Mouse (Mus musculus) layer of hippocampus, adult 11-12 months (tissue): ENCODE results near the gene Zbtb7a.

Experiments
- DNase-seq: peaks from one replicate; pipeline ENCODE4 v3.0.0; 2022; ENCODE audit warnings: low spot score

Gene Zbtb7a

GRCm38 (mm10) chr10:81138821-81139528 lies 4.0 kb downstream of the Zbtb7a start:
- DNase-seq = no peak

- no peak for DNase-seq
These were observed 4.5 kb downstream of the Zbtb7a start for GRCm38 (mm10) chr10:81139529-81139846.

GRCm38 (mm10) chr10:81140005-81140404 lies 5.0 kb downstream of the Zbtb7a start:
- DNase-seq = no peak

- no peak for DNase-seq
These were observed 5.9 kb downstream of the Zbtb7a start for GRCm38 (mm10) chr10:81140717-81141454.

- no peak for DNase-seq
These were observed 6.6 kb downstream of the Zbtb7a start for GRCm38 (mm10) chr10:81141455-81142210.

- no peak for DNase-seq
These were observed 7.5 kb downstream of the Zbtb7a start for GRCm38 (mm10) chr10:81142551-81142981.

GRCm38 (mm10) chr10:81143157-81143633 lies 8.2 kb downstream of the Zbtb7a start:
- no peak for DNase-seq

- DNase-seq = no peak
These were observed 8.9 kb downstream of the Zbtb7a start for GRCm38 (mm10) chr10:81143845-81144437.

GRCm38 (mm10) chr10:81144667-81145066 lies 9.6 kb downstream of the Zbtb7a start:
- no peak for DNase-seq

- DNase-seq = no peak
These were observed 10.3 kb downstream of the Zbtb7a start for GRCm38 (mm10) chr10:81145307-81145706.

- DNase-seq = no peak
These were observed 10.8 kb downstream of the Zbtb7a start for GRCm38 (mm10) chr10:81145778-81146177.

- no peak for DNase-seq
These were observed 11.3 kb downstream of the Zbtb7a start for GRCm38 (mm10) chr10:81146296-81146695.

GRCm38 (mm10) chr10:81151261-81151660 lies 16.2 kb downstream of the Zbtb7a start:
- no peak for DNase-seq

- no peak for DNase-seq
These were observed 17.6 kb downstream of the Zbtb7a start for GRCm38 (mm10) chr10:81152609-81153008.

- no peak for DNase-seq
These were observed 19.3 kb downstream of the Zbtb7a start for GRCm38 (mm10) chr10:81154313-81154712.

GRCm38 (mm10) chr10:81154736-81155135 lies 19.7 kb downstream of the Zbtb7a start:
- no peak for DNase-seq

GRCm38 (mm10) chr10:81161602-81162317 lies 26.7 kb downstream of the Zbtb7a start:
- no peak for DNase-seq

- no peak for DNase-seq
These were observed 27.3 kb downstream of the Zbtb7a start for GRCm38 (mm10) chr10:81162318-81162652.

- DNase-seq = no peak
These were observed 30.1 kb downstream of the Zbtb7a start for GRCm38 (mm10) chr10:81165118-81165517.

GRCm38 (mm10) chr10:81167200-81168086 lies 32.4 kb downstream of the Zbtb7a start, which contains the start of gene Pias4:
TSS of gene Pias4 (minus strand) at chr10:81167923.
- DNase-seq = peak; percentile 100

GRCm38 (mm10) chr10:81168087-81168431 lies 33.0 kb downstream of the Zbtb7a start:
- DNase-seq = no peak
